Mouse (Mus musculus) layer of hippocampus, postnatal 14 days (tissue): ENCODE data around the gene Ankib1. TPM values are rescaled to one million over a fixed set of nuclear protein-coding genes. Genes with fewer than 3 reads are reported as not detected.
A peak's percentile ranks its signal among the peaks of the same experiment; 100 is the strongest.

Source experiments
- DNase-seq, 2 experiments: peaks; one replicate each; pipeline ENCODE4 v3.0.0; 2021 to 2022; ENCODE audit warnings: low spot score in 2 of 2, mixed read lengths in 1 of 2
- microRNA-seq, 2 experiments: library from miRNA; unstranded; fragments of <30 nt; microRNA quantifications; one replicate each; pipeline ENCODE4 v1.2.0; 2021
- total RNA-seq, 2 experiments: library from RNA; stranded (reverse); gene quantifications; 2 replicates each; pipeline ENCODE4 v1.2.3; 2021

Gene Ankib1
- total RNA-seq, 2 experiments from 2014 or later: 69.8 to 72.1 TPM

DNA sequence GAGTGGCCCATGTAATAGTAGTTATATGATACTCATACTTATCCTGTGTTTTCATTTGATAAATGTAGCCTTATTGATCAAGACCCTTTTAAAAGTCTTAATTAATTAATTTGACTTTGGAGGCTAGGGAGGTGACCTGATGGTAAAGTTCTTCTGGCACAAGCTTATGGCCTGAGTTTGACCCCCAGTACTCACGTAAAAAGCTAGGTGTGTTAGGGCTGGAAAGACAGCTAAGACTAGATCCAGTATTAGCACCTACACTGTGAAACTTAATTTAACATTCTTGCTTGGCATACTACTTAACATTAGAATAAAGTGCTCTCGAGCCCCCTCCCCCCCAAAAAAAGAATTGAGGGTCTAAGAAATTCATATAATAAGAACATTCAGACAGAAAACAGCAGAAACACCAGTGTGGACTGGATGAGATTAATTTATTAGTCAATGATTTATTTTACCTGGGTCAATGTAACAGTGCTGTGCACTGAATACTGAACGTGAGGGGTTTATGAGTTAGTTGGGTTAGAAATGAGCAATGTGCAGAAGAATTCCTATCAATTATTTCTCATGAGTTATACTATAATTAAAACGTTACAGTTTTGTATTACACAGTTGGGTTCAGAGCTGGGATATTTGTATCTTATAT, 154.4 kb downstream of the Ankib1 start:
- DNase-seq: no peak

DNA sequence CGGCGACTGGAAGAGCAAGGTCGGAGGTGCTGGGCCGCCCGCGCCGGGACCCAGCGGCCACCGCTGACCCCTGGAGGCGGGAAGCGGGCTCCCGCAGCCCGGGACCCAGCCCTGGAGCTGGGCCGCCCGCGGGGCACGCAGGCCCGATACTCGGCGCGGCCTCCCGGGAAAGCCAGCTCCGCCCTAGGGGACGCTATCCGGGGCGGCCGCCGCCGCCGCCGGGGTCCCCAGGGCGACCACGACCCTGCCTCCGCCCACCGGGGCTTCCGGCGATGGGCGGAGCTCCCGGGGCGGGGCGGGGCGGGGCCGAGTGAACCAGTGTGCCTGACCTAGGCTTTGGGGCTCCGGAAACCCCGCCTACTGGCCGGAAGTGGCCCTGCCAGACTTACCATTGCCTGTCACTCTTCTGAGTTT, 155.0 kb downstream of the Ankib1 start:
- peak; percentile 80 to 87 for DNase-seq

DNA sequence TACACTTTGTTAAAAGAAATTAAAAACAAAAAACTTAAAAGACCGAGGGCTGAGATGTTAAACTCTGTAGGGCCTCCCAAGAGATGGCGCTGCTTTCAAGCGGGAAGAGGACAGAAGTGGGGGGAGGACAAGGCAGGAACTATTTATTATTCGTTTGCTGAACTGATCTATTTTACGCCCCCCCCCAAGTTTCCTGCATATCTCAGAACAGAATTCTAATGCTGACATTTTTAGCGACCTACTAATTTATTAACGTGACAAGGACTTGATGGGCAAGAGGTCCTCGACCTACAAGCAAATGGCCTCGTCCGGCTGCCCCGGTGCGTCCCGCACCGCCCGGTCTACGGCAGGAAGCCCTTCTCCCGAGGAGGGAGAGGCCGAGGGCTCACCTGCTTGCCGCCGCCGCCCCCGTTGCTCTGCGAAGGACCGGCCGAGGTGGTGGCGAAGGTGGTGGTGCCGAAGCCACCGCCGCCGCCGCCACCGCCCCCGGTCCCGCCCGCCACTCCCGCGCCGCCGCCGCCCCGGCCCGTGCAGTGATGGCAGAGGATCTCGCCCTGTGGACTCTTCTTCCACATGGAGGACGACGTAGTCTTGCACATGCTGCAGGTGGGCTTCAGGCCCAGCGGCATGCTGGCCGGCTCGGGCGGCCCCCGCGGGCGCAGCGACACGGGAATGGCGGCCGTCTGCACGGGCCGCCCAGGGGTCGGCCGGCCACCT, 155.6 kb downstream of the Ankib1 start:
- DNase-seq: peak; percentile 31 to 65

DNA sequence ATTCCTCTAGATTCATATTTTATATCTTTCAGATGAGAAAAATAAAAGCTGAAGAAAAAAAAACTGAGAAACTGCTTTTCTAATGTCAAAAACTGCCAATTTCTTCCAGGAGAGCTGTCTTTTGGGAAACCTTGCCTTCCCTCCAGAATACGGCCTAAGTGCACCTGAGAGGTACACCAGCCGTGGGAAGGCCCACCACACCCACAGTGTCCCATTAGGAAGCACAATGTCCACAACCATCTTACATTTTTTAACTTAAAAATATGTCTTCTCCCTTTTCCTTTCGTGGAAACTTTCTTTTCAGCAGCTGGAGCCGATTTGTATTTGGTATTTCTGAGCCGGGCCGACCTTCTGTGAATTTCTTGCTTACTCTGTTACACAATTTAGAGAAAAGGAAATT, 156.2 kb downstream of the Ankib1 start:
- DNase-seq: no peak

DNA sequence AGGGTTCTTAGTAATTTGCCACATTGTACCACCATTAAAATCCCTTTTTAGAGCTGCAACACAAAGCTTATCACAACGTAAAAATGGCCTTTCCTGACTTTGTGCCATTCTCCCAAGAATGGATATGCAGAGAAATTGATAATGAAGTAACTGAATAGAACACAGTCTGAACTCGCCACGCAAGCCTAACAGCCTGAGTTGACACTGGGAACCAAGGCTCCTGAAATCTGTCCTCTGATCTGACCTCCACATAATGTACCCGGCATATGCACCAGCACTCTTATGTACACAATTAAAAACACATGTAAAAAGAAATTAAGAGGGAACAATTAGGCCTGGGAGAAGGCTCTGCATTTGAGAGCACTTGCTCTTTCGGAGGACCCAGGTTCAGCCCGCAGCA, 157.4 kb downstream of the Ankib1 start:
- no peak for DNase-seq

DNA sequence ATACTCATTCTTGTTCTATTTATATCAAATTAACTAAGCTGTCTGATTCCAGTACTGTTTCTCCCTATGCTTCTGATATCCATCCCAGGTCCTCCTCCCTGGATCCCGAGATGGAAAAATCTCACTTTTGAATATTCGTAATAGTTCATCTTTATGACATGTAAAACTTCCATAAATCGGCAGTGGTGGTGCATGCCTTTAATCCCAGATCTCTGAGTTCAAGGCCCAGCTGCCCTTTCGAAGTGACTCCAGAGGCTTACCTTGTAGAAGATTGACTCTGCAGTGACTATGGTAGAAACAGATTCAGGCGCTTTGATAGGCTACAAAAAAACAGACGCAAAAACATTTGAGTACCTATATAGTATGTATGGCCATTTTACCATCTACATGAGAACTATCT, 158.1 kb downstream of the Ankib1 start:
- no peak for DNase-seq

Small RNAs within 50 kb of the gene (microRNA-seq; reads per million reads assigned to microRNA genes)
- gene Gm22926: 0 reads per million in 2 experiments
- gene Gm26238: 0 reads per million in 2 experiments

Other genes starting within 250 kb of the Ankib1 start
- 1 to 10 TPM; 4.9 to 7.6 TPM for gene 1700109H08Rik, start 231.4 kb downstream of the Ankib1 start, total RNA-seq
- gene Pex1, start 206.9 kb downstream of the Ankib1 start, total RNA-seq: 10 to 100 TPM; 22.6 to 26.6 TPM
- 10 to 100 TPM; 12.9 to 13.0 TPM for gene Rbm48, start 206.3 kb downstream of the Ankib1 start, total RNA-seq
- gene Tmbim7, start 151.7 kb downstream of the Ankib1 start, total RNA-seq: not detected
- gene Gatad1, start 145.7 kb downstream of the Ankib1 start, total RNA-seq: 100 to 1,000 TPM; 109 to 114 TPM
- gene Krit1, start 259 bp upstream of the Ankib1 start, total RNA-seq: 10 to 100 TPM; 45.2 to 47.1 TPM
- under 1 TPM; 0.17 to 0.18 TPM for gene Lrrd1, start 42.2 kb upstream of the Ankib1 start, total RNA-seq
- gene Mterf1a, start 91.0 kb upstream of the Ankib1 start, total RNA-seq: 10 to 100 TPM in 1 of 2 experiments, 1 to 10 TPM in 1; 7.4 to 10.2 TPM
- gene Akap9, start 125.1 kb upstream of the Ankib1 start, total RNA-seq: 10 to 100 TPM; 64.1 to 68.1 TPM